Mouse (Mus musculus): ENCODE measurements at regions not wholly inside any gene's neighbourhood (a gene's known extent, or its start where the extent isn't known, plus 50 kb on each side); places are given as distances from the start of the nearest gene placed in this dataset.

DNA sequence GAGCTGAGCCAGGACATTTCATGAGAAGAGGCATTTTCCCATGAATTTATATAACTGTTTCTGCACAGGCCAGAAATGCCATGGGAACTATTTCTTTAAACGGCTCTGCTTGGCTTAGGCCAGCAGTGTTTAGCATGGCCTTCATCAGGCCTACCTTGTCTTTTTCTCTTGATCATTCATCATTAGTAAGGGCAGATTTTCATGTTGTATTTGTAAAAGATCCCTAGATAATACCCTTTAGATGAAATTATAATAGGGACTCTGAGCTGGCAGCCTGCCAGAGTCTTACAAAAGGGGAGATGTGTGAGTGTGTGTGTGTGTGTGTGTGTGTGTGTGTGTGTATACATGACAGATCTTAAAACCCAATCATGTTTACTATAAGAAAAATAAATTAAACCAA, 149.4 kb downstream of the Dyrk2 start:
- Histone ChIP-seq H3K27ac (ENCODE audit: insufficient read depth, low read length) (no peak overlapping the region), H3K4me1 (ENCODE audit: control insufficient read depth, insufficient read depth, low read length) (0 out of 2 replicates have a peak, but pooled peaks cover 3% of the 10 kb centered on the region), H3K4me3 (replicated peaks; ENCODE audit: insufficient read depth, low read depth, low read length) (no peak overlapping the region), H3K27me3 (ENCODE audit: control insufficient read depth, insufficient read depth, low read length) (no peaks in the 10 kb centered on the region)
- 16% methylated on average over 1 of the region's 1 CpGs for WGBS
- no peak for DNase-seq
- no peak for TF ChIP-seq CTCF (IDR thresholded peaks at IDR 0.05; ENCODE audit: borderline replicate concordance, insufficient read depth, low read depth, low read length)
- TF ChIP-seq POLR2A (IDR thresholded peaks at IDR 0.05; ENCODE audit: borderline replicate concordance, insufficient read depth, low read length) = no peak

- no peak for DNase-seq
- Histone ChIP-seq H3K27ac (ENCODE audit: insufficient read depth, low read length) (no peak overlapping the region), H3K4me3 (replicated peaks; ENCODE audit: insufficient read depth, low read depth, low read length) (no peak overlapping the region), H3K4me1 (ENCODE audit: control insufficient read depth, insufficient read depth, low read length) (0 out of 2 replicates have a peak, but pooled peaks cover 3% of the 10 kb centered on the region), H3K27me3 (ENCODE audit: control insufficient read depth, insufficient read depth, low read length) (no peaks in the 10 kb centered on the region)
- WGBS = 47% methylated on average over 5 of the region's 5 CpGs
- TF ChIP-seq POLR2A (IDR thresholded peaks at IDR 0.05; ENCODE audit: borderline replicate concordance, insufficient read depth, low read length) = no peak
- TF ChIP-seq CTCF (IDR thresholded peaks at IDR 0.05; ENCODE audit: borderline replicate concordance, insufficient read depth, low read depth, low read length) = no peak
Measured at GRCm38 (mm10) chr10:118722132-118722551, 147.9 kb downstream of the Dyrk2 start.

- no peak for TF ChIP-seq CTCF (IDR thresholded peaks at IDR 0.05; ENCODE audit: borderline replicate concordance, insufficient read depth, low read depth, low read length)
- no peak for TF ChIP-seq POLR2A (IDR thresholded peaks at IDR 0.05; ENCODE audit: borderline replicate concordance, insufficient read depth, low read length)
- WGBS = 69% methylated on average over 3 of the region's 3 CpGs
- DNase-seq = no peak
- Histone ChIP-seq H3K27ac (ENCODE audit: insufficient read depth, low read length) (no peak overlapping the region), H3K4me3 (replicated peaks; ENCODE audit: insufficient read depth, low read depth, low read length) (no peak overlapping the region), H3K27me3 (ENCODE audit: control insufficient read depth, insufficient read depth, low read length) (no peaks in the 10 kb centered on the region), H3K4me1 (ENCODE audit: control insufficient read depth, insufficient read depth, low read length) (0 out of 2 replicates have a peak, but pooled peaks cover 3% of the 10 kb centered on the region)
Measured at GRCm38 (mm10) chr10:118722671-118723070, 147.3 kb downstream of the Dyrk2 start.

DNA sequence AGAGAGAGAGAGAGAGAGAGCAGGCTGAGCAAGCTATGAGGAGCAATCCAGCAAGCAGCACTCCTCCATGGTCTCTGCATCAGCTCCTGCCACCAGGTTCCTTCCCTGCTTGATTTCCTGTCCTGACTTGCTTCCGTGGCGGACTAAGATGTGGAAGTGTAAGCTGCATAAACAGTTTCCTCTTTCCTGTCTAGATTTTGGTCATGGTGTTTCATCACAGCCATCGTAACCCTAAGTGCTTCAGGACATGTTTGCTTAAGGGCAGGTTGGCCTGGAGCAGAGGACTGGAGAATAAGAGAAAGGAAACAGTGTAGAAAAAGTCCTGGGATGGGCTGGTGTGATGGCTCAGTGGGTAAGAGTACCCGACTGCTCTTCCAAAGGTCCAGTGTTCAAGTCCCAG, 133.9 kb downstream of the Dyrk2 start:
- Histone ChIP-seq H3K27ac (ENCODE audit: insufficient read depth, low read length) (no peak overlapping the region), H3K27me3 (ENCODE audit: control insufficient read depth, insufficient read depth, low read length) (no peaks in the 10 kb centered on the region; the same call in 1 of the 2 replicates), H3K4me3 (replicated peaks; ENCODE audit: insufficient read depth, low read depth, low read length) (no peak overlapping the region), H3K4me1 (ENCODE audit: control insufficient read depth, insufficient read depth, low read length) (no peaks in the 10 kb centered on the region)
- no peak for TF ChIP-seq CTCF (IDR thresholded peaks at IDR 0.05; ENCODE audit: borderline replicate concordance, insufficient read depth, low read depth, low read length)
- TF ChIP-seq POLR2A (IDR thresholded peaks at IDR 0.05; ENCODE audit: borderline replicate concordance, insufficient read depth, low read length) = no peak
- no peak for DNase-seq
- 94% methylated on average over 4 of the region's 4 CpGs for WGBS

GRCm38 (mm10) chr10:118737064-118737463, 132.9 kb downstream of the Dyrk2 start:
- H3K4me1 ChIP-seq (ENCODE audit: control insufficient read depth, insufficient read depth, low read length) = no peaks in the 10 kb centered on the region
- no peak overlapping the region for H3K27ac ChIP-seq (ENCODE audit: insufficient read depth, low read length)
- no peak overlapping the region for H3K4me3 ChIP-seq (replicated peaks; ENCODE audit: insufficient read depth, low read depth, low read length)
- H3K27me3 ChIP-seq (ENCODE audit: control insufficient read depth, insufficient read depth, low read length) = no peaks in the 10 kb centered on the region; the same call in 1 of the 2 replicates
- TF ChIP-seq CTCF (IDR thresholded peaks at IDR 0.05; ENCODE audit: borderline replicate concordance, insufficient read depth, low read depth, low read length) = no peak
- no peak for TF ChIP-seq POLR2A (IDR thresholded peaks at IDR 0.05; ENCODE audit: borderline replicate concordance, insufficient read depth, low read length)
- no peak for DNase-seq

GRCm38 (mm10) chr10:118739849-118740481, 130.0 kb downstream of the Dyrk2 start:
- 17% methylated on average over 10 of the region's 10 CpGs for WGBS
- TF ChIP-seq POLR2A (IDR thresholded peaks at IDR 0.05; ENCODE audit: borderline replicate concordance, insufficient read depth, low read length) (no peak), CTCF (IDR thresholded peaks at IDR 0.05; ENCODE audit: borderline replicate concordance, insufficient read depth, low read depth, low read length) (no peak)
- Histone ChIP-seq H3K27me3 (ENCODE audit: control insufficient read depth, insufficient read depth, low read length) (no peaks in the 10 kb centered on the region; the same call in 1 of the 2 replicates), H3K4me3 (replicated peaks; ENCODE audit: insufficient read depth, low read depth, low read length) (no peak overlapping the region), H3K27ac (ENCODE audit: insufficient read depth, low read length) (no peak overlapping the region), H3K4me1 (ENCODE audit: control insufficient read depth, insufficient read depth, low read length) (no peaks in the 10 kb centered on the region)
- no peak for DNase-seq

GRCm38 (mm10) chr10:118743831-118744230, 126.2 kb downstream of the Dyrk2 start:
- H3K27me3 ChIP-seq (ENCODE audit: control insufficient read depth, insufficient read depth, low read length) = no peaks in the 10 kb centered on the region; the same call in 1 of the 2 replicates
- TF ChIP-seq CTCF (IDR thresholded peaks at IDR 0.05; ENCODE audit: borderline replicate concordance, insufficient read depth, low read depth, low read length) (no peak), POLR2A (IDR thresholded peaks at IDR 0.05; ENCODE audit: borderline replicate concordance, insufficient read depth, low read length) (no peak)
- no peak overlapping the region for H3K4me3 ChIP-seq (replicated peaks; ENCODE audit: insufficient read depth, low read depth, low read length)
- DNase-seq = no peak
- H3K4me1 ChIP-seq (ENCODE audit: control insufficient read depth, insufficient read depth, low read length) = no peaks in the 10 kb centered on the region
- H3K27ac ChIP-seq (ENCODE audit: insufficient read depth, low read length) = no peak overlapping the region
- WGBS = 73% methylated on average over 9 of the region's 9 CpGs

- H3K4me1 ChIP-seq (ENCODE audit: control insufficient read depth, insufficient read depth, low read length) = no peaks in the 10 kb centered on the region
- H3K27ac ChIP-seq (ENCODE audit: insufficient read depth, low read length) = no peak overlapping the region
- H3K4me3 ChIP-seq (replicated peaks; ENCODE audit: insufficient read depth, low read depth, low read length) = no peak overlapping the region
- no peak for DNase-seq
- TF ChIP-seq POLR2A (IDR thresholded peaks at IDR 0.05; ENCODE audit: borderline replicate concordance, insufficient read depth, low read length) (no peak), CTCF (IDR thresholded peaks at IDR 0.05; ENCODE audit: borderline replicate concordance, insufficient read depth, low read depth, low read length) (no peak)
- no peaks in the 10 kb centered on the region; the same call in 1 of the 2 replicates for H3K27me3 ChIP-seq (ENCODE audit: control insufficient read depth, insufficient read depth, low read length)
- 67% methylated on average over 4 of the region's 4 CpGs for WGBS
Measured at GRCm38 (mm10) chr10:118746719-118747395, 123.2 kb downstream of the Dyrk2 start.
